Mouse (Mus musculus): ENCODE data around the gene Ibtk. TPM values are rescaled to one million over a fixed set of nuclear protein-coding genes. Genes with fewer than 3 reads are reported as not detected.
A peak's percentile ranks its signal among the peaks of the same experiment; 100 is the strongest.

The Ibtk gene
- total RNA-seq, 2 experiments from 2014 or later: 304 to 745 TPM

DNA sequence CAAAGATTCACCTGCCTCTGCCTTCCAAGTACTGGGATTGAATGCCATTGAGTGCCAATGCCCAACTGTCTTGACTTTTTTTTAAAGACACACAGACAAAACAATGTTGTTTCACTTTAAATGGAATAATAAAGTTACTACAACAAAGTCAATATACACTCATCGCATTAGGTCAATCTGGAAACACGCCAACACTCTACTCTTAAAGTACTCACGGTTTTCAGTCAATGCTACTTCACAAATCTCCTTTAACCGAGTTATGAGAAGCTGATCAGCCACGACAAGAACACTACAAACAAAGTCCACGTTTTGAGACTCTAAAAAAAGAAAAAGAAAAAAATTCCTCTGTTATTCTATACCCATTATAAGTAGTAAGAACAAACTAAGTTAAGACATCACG, 31.8 kb downstream of the Ibtk start:
- no peak for ATAC-seq (replicated peaks; ENCODE audit: low FRiP score, poor library complexity, severe bottlenecking)

DNA sequence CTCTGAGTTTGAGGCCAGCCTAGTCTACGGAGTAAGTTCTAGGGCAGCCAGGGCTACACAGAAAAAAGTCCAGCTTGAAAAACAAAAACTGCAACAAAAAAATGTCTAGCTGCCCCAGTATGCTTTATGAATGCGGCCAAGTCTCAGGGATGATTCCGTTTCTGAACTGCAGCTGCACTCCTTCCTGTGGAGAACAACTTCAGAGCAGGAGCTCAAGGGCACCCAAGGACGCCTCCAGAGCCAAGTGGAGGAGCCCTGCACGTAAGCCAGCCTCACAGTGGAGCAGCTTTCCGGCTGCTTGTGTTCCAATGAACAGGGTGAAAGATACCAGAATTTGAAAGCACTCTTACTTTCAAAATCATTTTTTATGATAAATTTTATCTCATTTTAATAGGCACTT, 41.8 kb downstream of the Ibtk start:
- ATAC-seq (replicated peaks; ENCODE audit: low FRiP score, poor library complexity, severe bottlenecking): no peak

DNA sequence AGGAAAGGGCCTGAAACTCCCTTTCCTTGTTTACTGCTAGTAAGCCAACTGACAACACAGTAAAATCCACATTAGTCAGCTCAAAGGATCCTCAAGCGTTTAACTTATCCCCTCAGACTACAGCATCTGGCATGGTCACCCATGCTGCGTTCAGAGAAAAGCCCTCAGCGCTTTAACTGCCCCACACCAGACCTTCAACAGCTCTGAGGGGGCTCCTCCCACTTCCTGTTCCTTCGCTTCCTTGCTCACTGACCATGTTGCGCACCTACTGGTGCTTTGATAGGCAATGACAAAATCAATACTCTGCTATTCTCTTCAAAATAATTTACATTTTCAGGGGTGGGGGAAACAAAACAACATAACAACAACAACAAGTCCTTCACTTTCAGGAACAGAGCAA, 47.2 kb downstream of the Ibtk start:
- ATAC-seq (replicated peaks; ENCODE audit: low FRiP score, poor library complexity, severe bottlenecking): no peak

DNA sequence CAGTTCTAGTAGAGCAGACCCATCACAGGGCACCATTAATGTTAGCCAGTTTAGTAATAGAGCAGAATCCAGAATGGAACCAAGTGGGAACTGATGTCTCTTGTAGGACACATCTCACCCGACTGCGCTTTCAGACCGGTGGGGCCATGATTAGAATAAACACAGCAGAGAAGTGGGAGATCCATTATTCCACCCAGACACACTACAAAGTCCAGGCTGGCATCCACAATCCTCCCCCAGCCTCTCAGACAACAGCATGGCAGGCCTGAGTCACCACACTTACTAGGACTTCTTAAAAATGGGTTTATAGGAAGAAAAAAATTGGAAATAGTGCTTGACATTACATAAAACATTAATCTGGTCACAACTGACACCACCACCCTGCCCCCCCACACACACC, 53.5 kb downstream of the Ibtk start:
- ATAC-seq (replicated peaks; ENCODE audit: low FRiP score, poor library complexity, severe bottlenecking): no peak

DNA sequence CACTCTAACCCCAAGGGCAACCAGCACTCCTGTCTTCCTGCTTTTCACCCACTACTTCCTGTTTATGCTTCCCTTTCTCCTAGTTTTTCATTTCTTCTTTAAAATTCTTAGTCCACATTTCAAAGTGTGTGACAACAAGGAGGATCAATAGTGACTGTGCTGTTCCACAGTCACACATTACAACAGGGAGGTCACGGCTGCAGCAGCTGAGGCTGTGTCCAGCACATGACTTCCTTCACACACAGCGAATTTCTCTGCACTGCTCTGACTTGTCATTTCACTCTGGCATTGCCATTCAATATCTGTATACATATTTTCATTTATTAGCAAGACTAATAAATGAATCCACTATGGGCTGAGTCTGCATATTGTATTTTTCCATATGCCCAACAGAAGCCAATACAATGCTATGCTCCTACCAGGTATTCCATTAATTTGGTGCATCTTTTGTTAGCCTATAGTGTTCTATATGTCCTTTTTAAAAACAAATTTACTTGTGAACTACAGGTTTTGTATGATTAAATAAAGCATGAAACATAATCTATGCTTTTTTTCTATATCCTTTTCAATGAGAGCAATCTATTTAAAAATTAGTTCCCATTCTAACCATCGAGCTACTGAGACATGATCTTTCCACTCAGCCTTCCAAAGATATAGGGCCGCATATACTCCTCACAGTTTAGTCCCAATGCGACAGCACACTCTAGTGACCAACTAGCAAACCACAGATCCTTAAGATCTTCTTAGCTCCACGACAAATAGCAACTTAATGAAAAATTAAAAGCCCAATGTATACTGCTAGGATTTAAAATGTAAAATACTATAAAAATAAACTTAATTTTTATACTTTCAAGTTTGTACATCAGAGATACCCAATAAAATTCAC, 55.7 kb downstream of the Ibtk start:
- no peak for ATAC-seq (replicated peaks; ENCODE audit: low FRiP score, poor library complexity, severe bottlenecking)

DNA sequence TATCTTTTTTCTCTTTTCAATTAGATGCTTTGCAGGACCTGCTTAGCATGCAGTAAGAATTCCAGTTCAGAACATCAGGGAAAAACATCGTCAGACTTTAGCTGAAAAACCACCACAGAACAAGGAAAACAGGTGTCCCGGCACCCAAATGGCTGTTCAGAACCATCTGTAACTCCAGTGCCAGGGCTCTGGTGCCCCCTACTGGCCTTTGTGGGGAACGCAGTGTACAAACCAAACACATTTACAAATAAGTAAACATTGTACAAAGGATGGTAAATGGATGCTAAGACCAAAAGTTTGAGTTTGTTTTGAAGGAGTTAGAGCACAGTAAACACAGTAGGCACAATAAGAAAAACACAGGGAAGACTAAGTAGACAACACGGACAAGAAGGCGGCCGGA, 64.1 kb downstream of the Ibtk start:
- peak; percentile 65 for ATAC-seq (replicated peaks; ENCODE audit: low FRiP score, poor library complexity, severe bottlenecking)

DNA sequence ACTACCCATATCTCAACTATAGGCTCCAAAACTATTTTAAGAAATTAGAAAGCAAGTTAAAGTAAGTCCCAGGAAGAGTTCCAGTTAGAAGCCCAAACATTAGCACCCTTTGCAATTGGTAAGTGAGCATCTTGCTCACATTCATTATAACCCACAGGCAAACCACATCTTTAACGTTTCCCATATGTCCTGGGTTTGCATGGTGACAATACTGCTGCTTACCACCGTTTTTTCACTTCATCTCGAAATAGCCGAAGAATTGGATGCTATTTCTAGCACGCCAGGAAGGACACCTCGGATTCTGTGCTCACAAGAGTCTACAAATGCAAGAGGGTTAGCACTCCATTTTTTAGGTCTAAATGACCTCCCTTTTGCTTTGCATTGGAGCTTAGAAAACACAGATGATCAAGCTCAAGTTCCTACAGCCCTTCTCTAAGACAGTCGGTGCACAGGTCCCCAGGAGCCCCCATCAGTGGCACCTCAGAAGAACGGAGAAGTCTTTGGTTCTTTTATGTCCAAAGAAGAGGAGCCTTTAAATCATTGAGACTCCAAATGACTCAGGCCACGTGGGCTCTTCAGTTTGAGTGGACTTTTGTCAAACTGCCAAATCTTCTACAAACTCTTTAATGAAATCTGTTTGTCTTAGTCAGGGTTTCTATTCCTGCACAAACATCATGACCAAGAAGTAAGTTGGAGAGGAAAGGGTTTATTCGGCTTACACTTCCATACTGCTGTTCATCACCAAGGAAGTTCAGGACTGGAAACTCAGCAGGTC, 73.8 kb downstream of the Ibtk start:
- no peak for ATAC-seq (replicated peaks; ENCODE audit: low FRiP score, poor library complexity, severe bottlenecking)

DNA sequence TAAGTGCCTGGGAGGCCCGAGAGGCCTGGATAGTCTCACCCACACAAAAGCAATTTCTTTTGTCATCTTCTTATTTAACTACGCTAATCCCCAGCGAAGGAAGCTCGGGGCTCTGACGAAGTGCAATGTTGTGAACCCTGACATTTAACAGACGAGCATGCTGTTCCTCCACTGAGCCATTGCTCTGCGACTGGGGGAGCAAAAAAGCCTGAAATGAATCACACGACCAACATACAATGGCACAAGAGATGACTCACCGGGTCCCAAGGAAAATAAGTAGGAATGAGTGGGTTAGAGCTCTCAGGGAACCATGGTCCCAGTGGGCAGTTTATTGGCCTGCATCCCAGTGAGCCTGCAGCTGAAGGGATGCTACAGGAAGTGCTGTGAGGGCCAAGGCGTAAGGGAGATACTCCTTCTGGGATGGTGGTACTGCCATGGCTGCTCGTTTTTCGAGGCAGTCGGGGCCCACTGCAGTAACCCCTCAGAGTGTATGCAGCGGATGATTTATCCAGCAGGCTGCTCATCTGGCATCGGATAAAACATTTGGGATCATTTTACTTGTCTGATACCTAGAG, 75.1 kb downstream of the Ibtk start:
- no peak for ATAC-seq (replicated peaks; ENCODE audit: low FRiP score, poor library complexity, severe bottlenecking)

DNA sequence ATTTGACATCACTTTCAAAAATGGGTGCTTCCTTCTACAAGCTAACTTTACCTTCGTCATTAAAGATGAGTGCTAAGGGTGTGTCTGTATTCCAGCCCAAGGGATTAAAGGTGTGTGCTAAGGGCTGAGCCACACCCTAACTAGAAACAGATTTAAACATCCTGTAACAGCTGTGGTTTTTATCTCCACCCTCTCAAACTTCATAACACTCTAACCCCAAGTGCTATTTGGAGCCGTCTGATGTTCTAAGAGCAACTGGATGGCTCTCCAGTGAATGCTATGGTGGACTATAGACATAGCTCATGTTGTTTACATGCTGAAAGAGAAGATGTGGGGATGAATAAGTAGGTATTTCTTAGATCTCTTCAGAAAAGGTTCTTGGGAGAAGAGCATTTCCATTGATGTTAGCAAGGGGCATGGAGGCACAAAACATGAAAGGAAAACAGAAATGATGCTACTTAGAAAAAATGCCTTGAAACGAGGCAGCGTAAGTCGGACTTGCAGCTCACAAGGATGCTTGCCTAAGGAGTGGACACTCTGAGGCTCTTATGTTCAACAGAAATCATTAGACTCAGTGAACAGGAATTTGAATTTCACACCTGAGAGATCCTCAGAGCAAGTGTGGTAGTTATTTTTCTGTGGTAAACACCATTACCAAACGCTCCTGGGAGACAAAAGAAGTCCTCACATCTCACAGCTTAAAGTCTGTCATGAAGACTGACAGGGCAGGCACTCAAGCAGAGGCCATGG, 77.4 kb downstream of the Ibtk start:
- no peak for ATAC-seq (replicated peaks; ENCODE audit: low FRiP score, poor library complexity, severe bottlenecking)

DNA sequence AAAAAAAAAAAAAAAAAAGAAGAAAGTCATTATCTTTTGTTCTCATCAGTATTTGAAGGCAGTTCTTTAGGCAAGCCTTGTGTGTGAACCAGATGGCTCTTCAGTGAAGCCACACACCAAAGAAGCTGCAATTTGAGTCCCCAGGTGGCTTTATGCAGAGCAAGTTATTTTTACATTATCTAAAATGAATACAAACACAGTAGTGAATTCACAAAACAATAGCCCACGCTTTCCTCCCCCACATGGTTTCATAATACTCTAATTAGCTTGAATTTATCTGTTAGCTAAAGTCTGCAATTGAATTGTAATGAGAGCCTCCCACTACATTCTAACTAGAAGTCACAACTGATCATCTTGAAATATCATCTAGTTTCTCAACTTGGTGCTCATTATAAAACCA, 84.8 kb downstream of the Ibtk start:
- ATAC-seq (replicated peaks; ENCODE audit: low FRiP score, poor library complexity, severe bottlenecking): no peak

DNA sequence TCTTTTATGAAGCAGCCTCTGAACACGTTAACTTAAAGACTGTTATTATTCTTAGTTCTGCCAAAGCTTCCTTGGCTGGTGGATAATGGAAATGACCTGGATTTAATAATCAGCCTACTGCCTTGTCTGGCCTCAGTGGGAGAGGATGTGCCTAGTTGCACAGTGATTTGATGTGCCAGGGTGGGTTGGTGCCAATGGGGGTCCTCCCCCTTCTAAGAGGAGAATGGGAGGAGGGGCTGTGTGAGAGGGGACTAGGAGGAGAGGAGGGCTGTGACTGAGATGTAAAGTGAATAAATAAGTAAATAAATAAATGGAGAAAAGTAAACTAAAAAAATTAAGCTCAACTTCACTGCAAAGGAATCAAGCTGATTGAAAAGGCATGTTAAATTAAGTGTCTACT, 85.3 kb downstream of the Ibtk start:
- ATAC-seq (replicated peaks; ENCODE audit: low FRiP score, poor library complexity, severe bottlenecking): no peak

DNA sequence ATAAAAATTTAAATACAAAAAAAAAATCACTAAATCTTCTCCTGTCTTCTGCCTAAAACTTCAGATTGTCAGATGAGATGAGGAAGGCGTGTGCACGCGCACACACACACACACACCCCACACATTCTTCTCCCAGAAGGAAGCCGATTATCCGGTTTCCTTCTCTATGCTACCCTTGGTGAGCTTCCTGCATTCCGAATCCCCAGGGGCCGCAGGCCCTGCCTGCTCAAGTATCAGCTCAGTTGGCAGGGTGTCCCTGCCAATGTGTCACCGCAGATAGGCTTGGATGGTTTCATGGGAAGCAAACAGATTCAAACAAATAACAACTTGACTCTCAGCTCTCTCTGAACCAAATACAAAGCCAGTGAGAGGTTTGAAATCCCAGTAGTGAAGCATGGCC, 86.0 kb downstream of the Ibtk start:
- ATAC-seq (replicated peaks; ENCODE audit: low FRiP score, poor library complexity, severe bottlenecking): no peak

DNA sequence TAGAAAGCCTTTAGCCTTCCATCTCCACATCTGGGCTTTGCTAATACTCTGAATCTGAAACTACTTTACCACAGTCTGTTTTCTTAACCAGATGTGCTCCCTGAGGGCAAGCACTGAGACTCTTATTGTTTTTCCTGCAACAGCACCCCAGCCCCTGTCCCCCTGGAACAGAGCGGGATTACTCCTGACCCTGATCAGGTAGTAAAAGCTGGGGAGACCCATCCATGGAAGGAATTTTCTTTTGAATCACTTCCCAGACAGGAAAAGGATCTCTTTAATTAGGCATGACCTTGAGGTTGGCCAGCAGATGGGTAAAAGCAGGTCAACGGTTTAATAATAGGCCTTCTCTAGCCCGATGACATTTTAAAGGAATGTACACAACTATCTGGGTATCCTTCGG, 95.7 kb downstream of the Ibtk start:
- ATAC-seq (replicated peaks; ENCODE audit: low FRiP score, poor library complexity, severe bottlenecking): no peak

DNA sequence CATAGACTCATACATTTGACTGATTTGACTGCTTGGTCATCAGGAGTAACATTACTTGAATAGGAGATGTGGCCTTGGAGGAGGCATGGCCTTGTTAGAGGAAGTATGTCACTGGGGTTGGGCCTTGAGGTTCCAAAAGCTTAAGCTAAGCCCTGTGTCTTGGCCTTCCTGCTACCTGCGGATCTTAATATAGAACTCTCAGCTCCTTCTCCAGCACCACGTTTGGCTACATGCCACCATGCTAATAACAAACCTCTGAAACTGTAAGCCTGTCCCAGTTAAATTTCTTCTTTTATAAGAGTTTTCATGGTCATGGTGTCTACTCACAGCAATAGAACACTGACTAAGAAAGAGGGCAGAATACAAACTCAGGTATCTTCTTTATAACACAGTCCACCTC, 110.9 kb downstream of the Ibtk start:
- ATAC-seq (replicated peaks; ENCODE audit: low FRiP score, poor library complexity, severe bottlenecking): no peak

Other genes with a start within 250 kb of the Ibtk start
- gene Tpbg, start 93.0 kb upstream of the Ibtk start, total RNA-seq (2015; ENCODE audit: low replicate concordance): not detected in 2 replicates
- gene Tpbg, start 93.0 kb upstream of the Ibtk start, total RNA-seq (2017; ENCODE audit: low replicate concordance): not detected in 2 replicates